Mouse (Mus musculus) left cerebral cortex, adult 8-10 months (tissue): ENCODE measurements around the gene Usp3. TPM values are rescaled to one million over a fixed set of nuclear protein-coding genes. Genes with fewer than 3 reads are reported as not detected.

ENCODE experiments used
- DNase-seq, 2 experiments: peaks; one replicate each; pipeline ENCODE4 v3.0.0; 2022; ENCODE audit warnings: low spot score in 2 of 2
- total RNA-seq, 4 experiments: library from RNA; stranded (reverse); gene quantifications; 2 replicates each; pipeline ENCODE4 v1.2.4; 2022

Gene Usp3
- 10 to 100 TPM; 36.1 to 50.1 (median 42.7) TPM for total RNA-seq

GRCm38 (mm10) chr9:66592708-66593612, at the start of gene Usp3:
TSS of gene Usp3 (minus strand) at chr9:66593142.
- DNase-seq = peak; percentile 88 to 94

- no peak for DNase-seq
Observed at GRCm38 (mm10) chr9:66640491-66640890, 47.5 kb upstream of the Usp3 start.

DNA sequence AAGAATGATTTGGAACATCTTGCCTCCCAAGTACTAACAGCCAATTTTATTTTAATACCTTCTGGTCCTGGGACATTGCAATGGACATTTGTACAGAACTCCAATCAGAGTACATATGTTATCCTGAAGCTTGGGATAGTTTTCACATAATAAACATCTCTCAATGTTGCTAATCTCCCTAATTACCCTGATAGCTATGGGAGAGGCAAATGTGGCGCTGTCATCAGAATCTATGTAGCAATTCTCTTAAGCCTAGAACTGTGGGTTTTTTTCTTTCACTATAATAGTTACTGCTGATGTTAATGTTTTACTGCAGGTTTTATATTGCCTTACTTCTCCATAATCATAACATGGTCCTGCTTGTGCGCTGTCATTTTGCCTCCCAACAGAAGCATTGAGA, 46.7 kb upstream of the Usp3 start:
- DNase-seq = no peak

DNA sequence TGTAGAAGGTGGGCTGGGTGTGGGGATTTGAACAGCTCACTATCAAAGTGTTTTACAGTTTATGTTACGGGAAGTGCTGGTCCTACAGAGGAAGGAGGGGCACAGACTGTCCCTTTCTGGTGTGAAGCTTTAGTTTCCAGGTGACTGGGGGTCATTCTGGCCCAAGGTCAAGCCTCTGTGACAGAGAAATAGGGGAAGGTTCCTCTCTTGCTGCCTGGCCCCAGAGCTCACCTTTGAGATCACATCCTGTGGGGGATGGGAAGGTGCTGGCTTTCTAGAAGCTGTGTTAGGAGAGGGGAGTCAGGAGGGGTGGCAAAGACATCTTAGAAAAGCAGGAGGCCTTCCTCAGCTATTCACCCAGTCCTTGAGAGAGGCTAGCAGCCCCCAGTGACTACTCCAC, 39.5 kb upstream of the Usp3 start:
- no peak for DNase-seq

DNA sequence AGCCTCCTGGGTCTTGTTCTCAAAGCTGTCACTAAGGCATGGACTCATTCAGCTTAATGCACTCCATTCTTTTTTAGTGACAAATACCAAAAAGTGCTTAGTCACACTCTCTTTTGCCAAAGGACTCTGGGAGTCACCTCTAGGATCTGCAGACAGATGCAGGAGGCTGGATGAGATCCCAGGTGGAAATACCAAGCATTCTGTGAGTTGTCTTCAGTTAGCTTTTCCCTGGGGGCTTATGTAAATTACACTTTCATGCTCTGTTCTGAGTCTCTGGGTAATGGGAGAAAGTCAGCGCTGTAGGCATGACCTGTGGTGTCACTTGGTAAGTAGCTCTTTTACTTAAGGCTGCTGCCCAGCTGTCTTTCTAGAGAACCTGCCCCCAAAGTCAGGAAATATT, 38.0 kb upstream of the Usp3 start:
- DNase-seq = no peak

GRCm38 (mm10) chr9:66626661-66627060, 33.7 kb upstream of the Usp3 start:
- no peak for DNase-seq

DNA sequence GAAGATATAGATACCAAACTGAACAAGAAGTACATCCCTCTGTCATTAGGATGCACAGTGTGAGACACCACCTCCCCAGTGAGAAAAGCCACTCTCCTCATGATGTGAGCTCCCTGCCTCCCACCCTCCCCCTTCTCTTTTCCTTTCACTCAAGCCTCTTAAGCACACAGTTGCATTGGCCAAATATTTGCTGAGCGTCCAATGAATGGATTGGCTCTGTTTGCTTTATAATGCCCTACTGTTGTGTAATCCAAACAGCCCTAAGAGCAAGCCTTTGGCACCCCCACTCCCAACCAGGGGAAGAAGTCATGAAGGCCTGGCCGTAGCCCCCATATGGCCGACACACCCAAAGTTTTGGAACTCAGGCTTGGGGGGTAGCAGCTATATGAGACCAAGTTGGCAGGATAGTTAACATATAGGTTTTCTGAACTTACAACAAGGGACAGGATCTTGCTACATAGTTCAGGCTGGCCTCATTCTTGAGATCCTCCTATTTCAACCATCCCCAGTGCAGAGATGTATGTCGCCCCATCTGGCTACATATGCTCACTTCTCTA, 33.1 kb upstream of the Usp3 start:
- DNase-seq = no peak

- no peak for DNase-seq
Observed at GRCm38 (mm10) chr9:66624873-66625272, 31.9 kb upstream of the Usp3 start.

GRCm38 (mm10) chr9:66623627-66624026, 30.7 kb upstream of the Usp3 start:
- no peak for DNase-seq

GRCm38 (mm10) chr9:66620581-66620981, 27.6 kb upstream of the Usp3 start:
- DNase-seq = no peak

- DNase-seq = no peak
Observed at GRCm38 (mm10) chr9:66620055-66620454, 27.1 kb upstream of the Usp3 start.

DNA sequence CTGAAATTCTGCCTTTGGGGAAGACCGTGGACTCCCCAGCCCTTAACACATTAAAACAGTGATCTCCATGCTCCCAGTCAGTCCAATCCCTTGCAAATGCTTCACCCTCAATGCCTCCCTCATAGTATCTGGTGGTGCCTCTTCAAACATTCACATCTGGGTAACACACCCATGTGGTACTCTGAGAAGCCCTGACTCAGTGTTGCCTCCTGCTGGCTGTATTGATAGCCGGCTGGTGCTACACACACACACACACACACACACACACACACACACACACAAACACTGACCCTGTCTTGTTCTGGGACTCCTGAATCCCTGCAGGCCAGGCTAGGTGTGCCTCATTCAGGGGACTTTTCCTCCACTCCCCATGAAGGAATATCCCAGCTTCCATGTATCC, 24.9 kb upstream of the Usp3 start:
- DNase-seq = no peak

DNA sequence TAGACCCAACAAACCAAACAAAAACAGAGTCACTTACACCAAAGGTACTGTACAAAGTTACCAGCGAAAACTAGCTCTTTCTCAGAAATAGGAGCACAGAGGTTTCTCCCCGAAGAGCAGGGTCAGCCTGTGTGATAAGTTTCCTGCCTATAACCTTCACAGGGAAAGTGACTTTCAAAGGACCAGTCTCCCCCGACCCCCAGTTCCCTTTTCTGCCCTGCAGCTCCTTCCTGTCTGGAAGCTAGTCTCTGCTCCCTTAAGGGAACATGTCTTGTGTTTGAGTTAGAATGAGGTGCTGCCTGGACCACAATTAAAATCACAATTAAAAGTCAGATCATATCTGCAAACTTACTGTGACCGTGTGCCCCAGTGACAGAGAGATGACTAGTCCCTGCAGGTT, 23.9 kb upstream of the Usp3 start:
- no peak for DNase-seq

GRCm38 (mm10) chr9:66615141-66615540, 22.2 kb upstream of the Usp3 start:
- DNase-seq = no peak

DNA sequence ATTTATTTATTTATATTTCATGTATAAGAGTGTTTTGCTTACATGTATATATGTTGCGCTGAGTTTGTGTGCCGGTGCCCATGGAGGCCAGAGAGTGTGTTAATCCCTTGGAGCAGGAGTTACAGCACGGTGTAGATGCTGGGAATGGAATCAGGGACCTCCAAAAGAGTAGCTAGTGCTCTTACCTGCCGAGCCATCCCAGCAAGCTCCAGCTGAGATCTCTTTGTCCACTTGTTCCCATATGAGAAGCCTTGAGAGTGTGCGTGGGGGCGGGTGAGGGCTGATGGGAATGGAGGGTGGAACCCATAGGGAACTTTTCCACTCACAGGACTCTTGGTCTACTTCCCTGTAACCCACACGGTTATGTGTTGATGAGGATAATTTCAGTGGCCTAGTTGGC, 21.6 kb upstream of the Usp3 start:
- no peak for DNase-seq

GRCm38 (mm10) chr9:66613667-66614066, 20.7 kb upstream of the Usp3 start:
- no peak for DNase-seq

DNA sequence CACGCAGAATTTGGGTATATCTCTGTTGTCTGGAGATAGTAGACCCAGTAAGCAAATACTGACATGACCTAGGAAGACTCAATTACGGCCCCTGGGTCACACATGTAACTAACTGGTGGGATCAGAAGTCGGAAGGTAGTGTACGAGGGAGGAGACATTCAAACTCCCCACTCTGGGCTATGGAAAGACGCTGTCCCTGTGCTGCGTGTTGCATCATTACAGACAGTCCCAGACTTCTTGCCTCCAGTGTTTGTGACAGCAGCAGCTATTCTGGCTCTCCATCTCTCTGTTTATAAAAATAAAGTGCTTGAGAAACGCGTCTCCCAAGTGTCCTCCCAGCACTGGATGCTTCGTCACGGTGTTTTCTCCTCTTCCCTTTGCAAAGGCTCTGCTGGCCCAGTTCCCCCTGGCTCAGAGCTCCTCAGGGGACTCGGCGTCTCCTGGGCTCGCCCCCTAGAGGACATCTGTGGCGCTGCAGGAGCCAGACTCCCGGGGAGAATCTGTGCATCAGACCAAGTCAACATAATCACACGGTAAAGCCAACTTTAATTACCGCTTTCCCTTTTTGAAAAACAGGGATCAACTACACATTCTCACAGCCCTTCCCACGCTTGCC, 18.6 kb upstream of the Usp3 start:
- DNase-seq = peak; percentile 74 to 76

- DNase-seq = no peak
Observed at GRCm38 (mm10) chr9:66608817-66609345, 15.9 kb upstream of the Usp3 start.

DNA sequence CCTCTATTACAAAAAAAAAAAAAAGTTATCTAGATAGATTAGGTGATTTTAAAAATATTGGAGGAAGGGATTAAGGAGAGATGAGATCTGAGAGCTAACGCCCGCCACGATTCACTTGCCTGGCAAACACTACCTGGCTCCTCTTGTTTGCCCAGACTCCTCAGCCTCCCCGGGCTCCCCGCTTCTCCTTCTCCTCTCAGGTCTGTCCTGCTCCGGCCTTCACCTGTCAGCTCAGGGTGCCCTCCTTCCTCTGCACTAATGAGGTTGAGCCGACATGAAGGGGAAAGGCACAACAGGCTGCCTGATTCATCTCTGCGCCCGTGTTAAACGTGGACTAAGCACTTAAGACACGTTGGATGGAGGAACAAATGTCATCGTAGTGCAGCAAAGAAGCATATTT, 13.9 kb upstream of the Usp3 start:
- no peak for DNase-seq

DNA sequence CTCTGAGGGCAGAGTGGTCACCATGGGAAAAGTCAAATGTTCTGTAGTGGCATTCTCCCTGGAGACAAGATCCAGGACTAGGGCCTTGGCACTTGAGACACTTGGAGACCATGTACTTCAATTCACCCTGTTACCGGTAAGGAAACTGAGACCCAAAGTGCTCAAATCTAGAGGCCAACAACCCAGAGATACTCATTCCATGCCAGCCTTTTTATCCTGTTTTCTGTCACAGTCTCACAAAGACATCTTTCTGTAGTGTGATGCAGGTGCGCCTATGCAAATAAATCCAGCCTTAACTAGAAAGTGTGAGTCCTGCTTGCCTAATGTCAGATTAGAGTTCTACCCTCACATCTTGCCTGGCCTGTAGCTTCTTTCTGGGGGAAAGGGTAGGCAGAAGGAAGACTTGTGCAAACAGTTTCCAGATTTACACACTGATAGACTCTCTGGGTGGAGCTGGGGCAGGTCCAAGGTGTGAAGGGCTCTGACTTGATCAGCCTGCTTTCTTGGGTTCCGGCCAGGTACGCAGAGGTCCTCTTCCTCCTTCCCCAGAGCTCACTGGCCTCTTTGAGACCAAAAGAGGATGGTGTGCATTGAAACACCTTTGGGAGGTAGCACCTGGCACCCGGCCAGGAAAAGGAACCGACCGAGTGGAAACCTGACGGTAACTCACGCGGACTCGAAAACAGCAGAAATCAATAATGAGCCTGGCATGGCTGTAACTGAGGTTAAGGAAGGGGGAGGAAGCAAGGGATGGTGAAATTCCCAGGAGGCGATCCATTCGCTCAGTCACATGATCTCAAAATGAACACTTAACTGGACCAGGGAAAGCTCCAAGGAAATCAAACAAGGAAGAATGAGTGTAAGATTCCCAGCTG, 13.2 kb upstream of the Usp3 start:
- DNase-seq = no peak
